Mouse (Mus musculus): ENCODE measurements at regions not wholly inside any gene's neighbourhood (a gene's known extent, or its start where the extent isn't known, plus 50 kb on each side); places are given as distances from the start of the nearest gene placed in this dataset.

- TF ChIP-seq POLR2A (IDR thresholded peaks at IDR 0.05; ENCODE audit: extremely low read depth, insufficient read depth, low read length): no peak
- no peak for TF ChIP-seq CTCF (IDR thresholded peaks at IDR 0.05; ENCODE audit: extremely low read depth, insufficient read depth, low read length)
Measured at GRCm38 (mm10) chr2:74093494-74093893, 182.4 kb upstream of the Atp5g3 start.

Data from cortical plate, adult 2 months (tissue).